Mouse (Mus musculus): Measurements from ENCODE around the gene Zfp784. TPM values are rescaled to one million over a fixed set of nuclear protein-coding genes. Genes with fewer than 3 reads are reported as not detected.

The Zfp784 gene
- 0.83 and 1.1 TPM in 2 replicates for polyA plus RNA-seq (2012; rRNA removed)

GRCm38 (mm10) chr7:5038109-5038732, at the start of gene Zfp784:
Gene Zfp784 (minus strand): TSS chr7:5038446.

GRCm38 (mm10) chr7:5080010-5080751, 41.9 kb upstream of the Zfp784 start, which contains the start of gene Epn1:
Gene Epn1 (plus strand): TSS chr7:5080235.

GRCm38 (mm10) chr7:5061774-5062359, 23.6 kb upstream of the Zfp784 start, which contains the start of gene U2af2:
Gene U2af2 (plus strand): TSS chr7:5062143.

DNA sequence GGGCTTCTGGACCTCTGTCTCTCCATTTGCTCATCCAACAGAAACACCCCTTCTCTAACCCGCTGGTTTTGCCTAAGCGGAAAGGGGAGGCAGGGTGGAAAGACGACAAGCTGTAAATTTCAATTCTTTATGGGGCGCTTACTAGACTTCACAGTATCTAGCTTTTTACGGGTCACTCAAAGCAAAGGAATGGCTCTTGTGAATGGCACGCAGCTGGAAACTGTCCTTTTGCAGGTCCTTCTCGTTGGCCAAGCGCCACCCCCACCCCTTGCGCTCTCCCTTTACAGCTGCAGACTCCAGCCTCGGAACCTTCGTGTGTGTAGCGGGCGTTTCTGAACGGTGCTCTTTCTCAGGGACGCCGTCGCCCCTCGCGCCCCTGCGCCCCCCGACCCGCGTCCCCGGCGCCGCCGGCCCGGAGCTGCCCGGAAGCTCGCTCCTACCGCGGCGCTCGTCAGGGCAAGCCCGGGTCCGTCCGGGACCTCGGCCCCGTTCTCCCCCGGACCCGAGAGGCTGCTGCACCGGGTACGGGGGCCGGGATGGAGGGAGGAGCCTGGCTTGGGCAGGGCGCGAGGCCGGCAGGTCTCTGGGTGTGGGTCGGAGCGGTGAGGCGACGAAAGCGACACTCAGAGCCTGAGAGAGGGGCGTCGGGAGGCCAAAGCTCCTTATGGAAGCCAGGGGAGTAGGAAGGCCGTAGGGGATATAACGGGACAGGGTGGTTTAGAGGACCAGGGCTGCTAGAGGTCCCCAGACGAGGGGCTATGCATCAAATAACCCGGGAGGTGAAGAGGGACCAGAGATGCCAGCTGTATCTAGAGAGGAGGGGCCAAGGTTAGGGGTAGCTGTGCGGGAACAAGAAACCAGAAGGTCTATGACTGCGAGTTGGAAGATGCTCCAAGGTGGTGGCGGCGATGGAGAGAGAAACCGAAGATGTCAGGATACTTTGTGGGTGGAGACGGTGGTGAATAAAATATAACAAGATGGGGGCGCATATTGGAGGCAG, 13.2 kb upstream of the Zfp784 start, which contains the start of gene Zfp580:
TSS of gene Zfp580 (plus strand) at position 346 of the 1,000 bp plus-strand sequence.

GRCm38 (mm10) chr7:5033818-5034217, 4.4 kb downstream of the Zfp784 start, which contains the start of gene 4632433K11Rik:
Gene 4632433K11Rik (plus strand): TSS chr7:5034118.

GRCm38 (mm10) chr7:5020000-5020681, 18.1 kb downstream of the Zfp784 start, which contains the start of the genes Zfp865 and Ccdc106:
Gene Zfp865 (plus strand): TSS chr7:5020376.
Gene Ccdc106 (plus strand): TSS chr7:5020553.

DNA sequence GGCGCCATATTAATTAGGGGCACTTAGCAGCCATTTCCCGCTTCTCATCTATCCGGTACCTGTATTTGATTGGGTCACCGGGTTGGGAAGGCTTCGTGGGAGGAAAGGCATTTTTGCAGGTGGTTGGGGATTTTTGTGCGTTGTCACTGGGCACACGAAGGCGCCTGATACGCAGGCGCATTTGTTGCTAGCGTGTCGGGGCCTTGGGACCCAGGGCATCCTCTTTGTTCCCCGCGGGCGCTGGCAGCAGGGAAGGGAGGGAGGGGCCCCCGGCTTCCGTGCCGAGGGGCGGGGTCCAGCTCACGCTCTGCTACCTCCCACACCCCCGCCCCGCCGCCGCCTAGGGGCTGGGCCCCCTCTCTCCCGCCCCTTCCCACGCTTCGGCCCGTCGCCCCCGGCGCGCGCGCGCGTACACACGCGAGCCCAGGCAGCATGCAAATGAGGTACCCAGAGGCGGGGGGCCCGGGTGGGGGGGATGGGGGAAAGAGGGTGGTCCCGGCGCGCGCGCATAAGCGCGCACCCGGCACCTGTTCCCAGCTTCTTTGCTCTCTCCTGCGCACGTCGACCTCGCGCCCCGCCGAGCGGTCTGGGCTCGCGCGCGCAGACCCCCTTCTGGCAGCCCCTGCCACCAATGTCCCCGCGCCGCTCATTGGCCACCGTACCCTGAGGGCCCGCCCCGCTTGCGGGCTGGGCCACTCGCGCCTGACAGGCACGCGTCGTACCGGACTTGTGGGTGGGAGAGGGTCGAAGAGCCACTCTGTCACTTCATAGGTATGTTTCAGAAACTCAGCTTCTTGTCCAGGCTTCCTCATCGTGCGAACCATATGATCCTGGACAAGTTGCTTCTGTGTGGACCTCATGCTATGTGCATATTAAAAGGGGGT, 22.9 kb downstream of the Zfp784 start, which contains the start of gene Gm44973:
TSS of gene Gm44973 (plus strand) at position 379 of the 884 bp plus-strand sequence.

GRCm38 (mm10) chr7:5014251-5015117, 23.8 kb downstream of the Zfp784 start, which contains the start of the genes Zfp524 and Fiz1:
Gene Zfp524 (plus strand): TSS chr7:5014415.
Gene Fiz1 (minus strand): TSS chr7:5014697.

DNA sequence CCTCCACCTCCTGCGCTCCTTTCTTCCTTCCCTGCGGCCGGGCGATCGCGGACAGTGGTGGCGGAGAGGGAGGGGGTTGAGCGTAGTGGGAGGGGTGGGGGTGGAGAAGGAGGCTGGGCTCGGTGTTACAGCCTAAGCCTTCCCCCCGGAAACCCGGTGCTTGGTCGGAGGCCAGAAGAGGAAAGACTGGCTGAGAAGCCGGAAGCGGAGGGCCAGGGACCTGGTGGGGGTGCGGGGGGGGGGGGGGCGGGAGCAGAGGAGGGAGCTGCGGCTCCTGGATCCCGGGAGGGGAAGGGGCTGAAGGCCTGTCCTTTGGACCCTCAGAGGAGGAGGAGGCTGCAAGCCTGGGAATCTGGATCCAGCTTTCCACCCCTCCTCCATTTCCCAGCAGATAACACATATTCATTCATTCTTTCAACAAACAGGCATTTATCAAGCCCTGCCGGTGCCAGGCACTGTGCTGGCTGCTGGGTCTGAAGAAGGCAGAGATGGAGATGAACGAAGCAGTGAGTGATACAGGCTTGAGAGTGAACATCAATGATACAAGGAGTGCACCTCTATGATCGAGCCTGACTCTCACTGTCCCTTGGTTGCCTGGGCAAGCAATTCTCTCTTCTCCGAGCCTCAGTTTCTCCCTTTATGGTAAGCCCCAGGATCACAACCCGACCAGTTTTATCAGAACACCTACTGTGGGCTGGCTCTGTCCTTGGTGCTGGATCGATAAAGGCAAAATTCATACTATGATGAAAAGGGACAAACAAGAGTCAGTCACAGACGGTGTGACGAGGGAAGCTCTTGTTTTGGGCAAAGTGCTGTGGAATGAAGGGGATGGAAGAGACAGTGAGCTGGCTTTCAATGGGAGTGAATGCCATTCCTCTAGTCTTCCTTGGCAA, 42.0 kb downstream of the Zfp784 start, which contains the start of gene Zfp579:
TSS of gene Zfp579 (minus strand) at position 156 of the 893 bp plus-strand sequence.

Other genes starting within 250 kb of the Zfp784 start
- 6.5 and 7.0 TPM in 2 replicates for gene Tmem238, start 248.8 kb downstream of the Zfp784 start, polyA plus RNA-seq (2012; rRNA removed)
- gene Rpl28, start 245.6 kb downstream of the Zfp784 start, polyA plus RNA-seq (2012; rRNA removed), result 272 and 305 TPM in 2 replicates
- gene Ube2s, start 225.9 kb downstream of the Zfp784 start, polyA plus RNA-seq (2012; rRNA removed), result 224 and 291 TPM in 2 replicates
- 0.01 and 0.02 TPM in 2 replicates for gene Shisa7, start 193.8 kb downstream of the Zfp784 start, polyA plus RNA-seq (2012; rRNA removed)
- gene Isoc2b, start 168.2 kb downstream of the Zfp784 start, polyA plus RNA-seq (2012; rRNA removed), result 1.9 and 2.1 TPM in 2 replicates
- 5.9 and 6.6 TPM in 2 replicates for gene Isoc2a, start 161.3 kb downstream of the Zfp784 start, polyA plus RNA-seq (2012; rRNA removed)
- 0.07 and 0.08 TPM in 2 replicates for gene Gm36210, start 131.9 kb downstream of the Zfp784 start, polyA plus RNA-seq (2012; rRNA removed)
- gene Zfp628, start 123.2 kb downstream of the Zfp784 start, polyA plus RNA-seq (2012; rRNA removed), result 2.6 and 2.8 TPM in 2 replicates
- gene Nat14, start 116.4 kb downstream of the Zfp784 start, polyA plus RNA-seq (2012; rRNA removed), result 0.36 and 0.53 TPM in 2 replicates
- gene Ssc5d, start 112.7 kb downstream of the Zfp784 start, polyA plus RNA-seq (2012; rRNA removed), result 0.08 and 0.35 TPM in 2 replicates
- not detected in 2 replicates for gene Sbk2, start 74.0 kb downstream of the Zfp784 start, polyA plus RNA-seq (2012; rRNA removed)
- gene Sbk3, start 67.3 kb downstream of the Zfp784 start, polyA plus RNA-seq (2012; rRNA removed), result 0.02 TPM in 1 of 2 replicates, not detected in the other
- gene Zfp579, start 42.3 kb downstream of the Zfp784 start, polyA plus RNA-seq (2012; rRNA removed), result 6.4 and 7.8 TPM in 2 replicates
- gene Zfp524, start 24.0 kb downstream of the Zfp784 start, polyA plus RNA-seq (2012; rRNA removed), result 8.2 and 9.0 TPM in 2 replicates
- 11.0 and 12.0 TPM in 2 replicates for gene Fiz1, start 23.7 kb downstream of the Zfp784 start, polyA plus RNA-seq (2012; rRNA removed)
- gene Gm44973, start 22.9 kb downstream of the Zfp784 start, polyA plus RNA-seq (2012; rRNA removed), result 0.05 and 0.06 TPM in 2 replicates
- gene Zfp865, start 18.1 kb downstream of the Zfp784 start, polyA plus RNA-seq (2012; rRNA removed), result 4.9 and 5.9 TPM in 2 replicates
- gene Ccdc106, start 17.9 kb downstream of the Zfp784 start, polyA plus RNA-seq (2012; rRNA removed), result 0.42 and 0.45 TPM in 2 replicates
- not detected in 2 replicates for gene 4632433K11Rik, start 4.3 kb downstream of the Zfp784 start, polyA plus RNA-seq (2012; rRNA removed)
- 1.2 and 1.3 TPM in 2 replicates for gene Zfp580, start 13.1 kb upstream of the Zfp784 start, polyA plus RNA-seq (2012; rRNA removed)
- gene U2af2, start 23.7 kb upstream of the Zfp784 start, polyA plus RNA-seq (2012; rRNA removed), result 130 and 139 TPM in 2 replicates
- gene Epn1, start 41.8 kb upstream of the Zfp784 start, polyA plus RNA-seq (2012; rRNA removed), result 45.0 and 54.7 TPM in 2 replicates
- not detected in 2 replicates for gene Rfpl4, start 78.5 kb upstream of the Zfp784 start, polyA plus RNA-seq (2012; rRNA removed)
- 0.14 and 0.20 TPM in 2 replicates for gene Rasl2-9, start 87.5 kb upstream of the Zfp784 start, polyA plus RNA-seq (2012; rRNA removed)
- gene Vmn1r55, start 111.2 kb upstream of the Zfp784 start, polyA plus RNA-seq (2012; rRNA removed), result not detected in 2 replicates
- gene Vmn1r56, start 158.3 kb upstream of the Zfp784 start, polyA plus RNA-seq (2012; rRNA removed), result not detected in 2 replicates
- gene Vmn1r57, start 180.0 kb upstream of the Zfp784 start, polyA plus RNA-seq (2012; rRNA removed), result not detected in 2 replicates